Mouse (Mus musculus) hematopoietic stem cell, adult 5-6 weeks (primary cell): ENCODE results near the gene Dnajc24. TPM values are rescaled to one million over a fixed set of nuclear protein-coding genes. Genes with fewer than 3 reads are reported as not detected.
A peak's percentile ranks its signal among the peaks of the same experiment; 100 is the strongest.

Experiments
- ATAC-seq, 2 experiments: fragments of 125-278 bp in 1 of 2; replicated peaks in 1 of 2; 2 replicates each; pipeline ENCODE4 v1.8.0; 2016 to 2017; ENCODE audit warnings: inconsistent platforms in 2 of 2, mild to moderate bottlenecking in 2 of 2, moderate number of reproducible peaks in 2 of 2, low read depth in 1 of 2, moderate TSS enrichment in 1 of 2; ENCODE audit not compliant: low FRiP score in 2 of 2, poor library complexity in 2 of 2, severe bottlenecking in 2 of 2, insufficient read depth in 1 of 2, low TSS enrichment in 1 of 2
- total RNA-seq: library from RNA; stranded (forward); fragments of 172-1452, 232-1000 nt; gene quantifications from 2 replicates; pipeline ENCODE4 v1.2.3, GENCODE M21; 2017

The Dnajc24 gene
- 28.6 and 31.0 TPM in 2 replicates for total RNA-seq

DNA sequence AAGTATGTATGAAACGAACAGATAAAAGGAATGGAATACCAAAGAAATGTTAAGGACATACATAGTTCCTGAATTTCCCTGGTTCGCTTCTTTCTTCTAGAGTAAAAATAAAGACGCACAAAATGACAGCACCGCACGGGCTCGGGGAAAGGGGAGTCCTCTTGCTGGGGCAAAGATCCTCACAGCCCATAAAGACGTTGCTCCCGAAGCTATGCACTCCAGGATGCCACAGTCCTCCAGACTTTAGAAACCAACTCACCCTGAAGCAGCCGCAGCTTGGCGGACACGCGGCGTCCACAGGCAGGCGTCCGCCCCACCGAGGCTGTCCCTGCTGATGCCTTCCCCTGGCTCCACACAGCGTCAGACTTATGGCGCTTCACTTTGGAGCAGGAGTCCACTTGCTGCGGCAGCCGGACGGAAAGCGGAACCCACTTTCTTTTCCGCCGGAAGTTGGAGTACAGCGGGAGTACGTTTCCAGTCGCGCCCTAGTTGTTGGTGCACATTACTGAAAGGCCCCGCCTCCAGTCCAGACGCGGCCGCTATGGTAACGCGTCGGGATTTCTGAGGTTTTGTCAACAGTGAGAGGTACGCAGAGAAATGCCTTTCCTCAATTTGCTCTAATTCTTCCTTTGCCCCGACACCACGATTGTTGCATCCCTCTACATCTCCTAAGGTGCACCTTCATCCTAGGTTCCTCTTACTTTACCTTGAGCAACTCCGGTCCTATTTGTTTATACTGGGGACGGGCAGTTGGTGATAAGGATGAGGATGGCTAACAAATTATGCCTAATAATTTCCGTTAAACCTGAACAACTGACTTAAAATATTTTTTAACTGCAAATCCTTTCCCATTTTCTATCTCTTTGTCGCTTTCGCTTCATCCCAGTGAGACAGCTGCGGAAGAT, at the start of gene Dnajc24:
Dnajc24 (minus strand) TSS at position 715 of the 905 bp plus-strand sequence.
- ATAC-seq, result peak; percentile 99 to 100

DNA sequence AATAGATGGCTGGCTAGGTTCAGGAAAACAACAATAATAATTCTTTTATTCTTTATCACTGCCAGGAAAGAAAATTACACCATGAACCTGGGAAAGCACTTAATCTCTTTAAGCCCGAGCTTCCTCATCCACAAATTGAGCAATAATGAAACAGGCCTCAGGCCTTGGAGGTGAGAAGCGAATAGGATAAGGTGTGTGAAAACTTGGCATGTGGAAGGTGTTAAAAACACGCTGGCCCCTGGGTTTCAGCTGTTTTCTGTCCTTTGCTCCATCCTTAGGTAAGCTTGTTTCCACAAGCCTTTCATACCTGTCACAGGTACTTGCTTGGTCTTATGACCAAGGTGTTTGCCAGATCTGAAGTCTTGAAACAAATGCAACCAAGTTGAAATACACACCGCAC, 43.3 kb upstream of the Dnajc24 start:
- ATAC-seq, result no peak

DNA sequence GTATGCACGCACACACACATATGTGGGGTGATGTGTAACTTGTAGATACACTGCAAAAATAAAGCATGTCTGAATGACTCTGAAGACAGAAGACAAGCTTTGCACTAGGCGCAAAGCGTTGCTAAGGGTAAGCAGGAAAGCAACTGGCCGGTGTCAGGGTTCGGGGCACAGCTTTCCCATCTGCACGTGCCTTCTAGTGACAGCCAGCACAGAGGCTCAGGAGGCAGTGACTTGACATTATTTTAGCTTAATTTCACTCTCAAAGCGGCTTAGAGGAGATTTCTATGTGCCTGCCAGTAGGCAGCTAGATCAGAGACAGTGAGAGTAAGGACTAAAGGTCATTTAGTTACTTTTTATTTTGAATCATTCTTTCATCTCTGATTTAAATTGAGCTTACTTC, 39.1 kb upstream of the Dnajc24 start:
- no peak for ATAC-seq

DNA sequence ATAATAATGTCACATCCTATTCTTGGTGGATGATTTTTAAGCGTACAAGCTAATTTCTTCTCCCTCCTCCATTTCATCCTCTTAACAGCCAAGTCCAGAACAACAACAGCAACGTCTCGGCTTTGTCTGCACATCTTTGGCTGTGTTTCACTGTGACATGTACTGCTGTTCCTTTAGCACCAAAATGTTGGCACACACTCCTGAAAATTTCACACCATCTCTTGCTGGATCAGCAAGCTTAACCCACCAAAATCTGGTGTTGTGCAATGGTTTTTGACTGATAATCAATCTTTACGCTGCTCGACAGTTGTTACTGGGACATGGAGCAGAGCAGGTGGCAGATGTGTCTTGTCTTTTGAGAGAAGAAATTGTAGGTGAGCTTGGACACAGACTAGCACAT, 38.6 kb upstream of the Dnajc24 start:
- ATAC-seq, result no peak

DNA sequence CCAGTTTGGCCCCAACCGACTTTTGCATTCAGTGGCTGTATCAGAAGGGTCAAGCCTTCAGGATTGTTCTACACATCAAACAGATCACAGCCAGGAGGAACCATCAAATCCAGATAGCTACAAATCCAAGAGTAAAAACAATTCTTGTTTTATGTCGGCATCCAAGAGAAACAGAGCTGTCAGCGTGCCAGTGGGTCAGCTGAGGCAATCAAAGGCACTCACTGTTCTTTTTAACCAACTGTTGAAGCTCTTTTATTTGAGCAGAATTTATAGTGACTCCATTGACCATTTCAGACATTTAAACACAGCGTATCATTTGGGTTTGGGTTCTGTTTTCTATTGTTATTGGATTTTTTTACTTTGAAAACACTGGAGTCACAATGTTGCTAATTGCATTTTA, 34.9 kb upstream of the Dnajc24 start:
- no peak for ATAC-seq

DNA sequence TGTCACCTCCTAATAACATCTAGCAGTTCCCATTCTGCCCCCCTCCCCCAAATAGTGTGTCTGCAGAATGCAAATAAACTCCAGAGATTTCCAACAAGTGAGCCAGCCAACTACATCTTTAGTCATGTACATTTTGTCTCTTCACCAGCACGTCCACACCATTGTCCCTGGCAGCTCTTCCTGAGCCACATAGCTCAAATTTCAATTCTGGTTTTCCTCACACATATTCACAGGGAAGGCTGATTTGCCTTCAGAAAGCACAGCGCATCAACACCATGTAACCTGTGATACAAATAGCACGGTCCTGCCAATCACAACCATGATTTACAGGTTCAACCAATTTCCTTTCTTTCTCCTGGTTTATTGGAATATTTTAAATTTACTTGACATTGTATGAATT, 21.5 kb upstream of the Dnajc24 start:
- ATAC-seq, result no peak

DNA sequence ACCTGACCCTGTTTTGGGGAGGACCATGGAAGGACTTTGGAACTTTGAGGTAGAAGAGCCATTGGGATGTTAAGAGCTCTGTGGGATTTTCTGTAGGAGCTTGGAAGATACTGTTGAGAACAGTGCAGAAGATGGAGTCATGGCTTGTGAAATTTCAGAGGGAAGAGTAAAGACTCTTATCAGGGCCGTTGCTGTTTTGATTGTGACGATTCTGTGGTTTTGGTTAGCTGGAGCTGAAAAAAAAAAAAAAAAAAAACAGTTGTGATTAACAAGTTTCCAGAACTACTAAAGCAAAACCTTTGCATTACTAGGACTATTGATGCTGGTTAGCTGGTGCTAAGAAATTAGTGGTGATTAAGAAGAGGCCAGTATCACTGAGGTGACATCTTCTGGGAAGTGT, 5.1 kb upstream of the Dnajc24 start:
- no peak for ATAC-seq

DNA sequence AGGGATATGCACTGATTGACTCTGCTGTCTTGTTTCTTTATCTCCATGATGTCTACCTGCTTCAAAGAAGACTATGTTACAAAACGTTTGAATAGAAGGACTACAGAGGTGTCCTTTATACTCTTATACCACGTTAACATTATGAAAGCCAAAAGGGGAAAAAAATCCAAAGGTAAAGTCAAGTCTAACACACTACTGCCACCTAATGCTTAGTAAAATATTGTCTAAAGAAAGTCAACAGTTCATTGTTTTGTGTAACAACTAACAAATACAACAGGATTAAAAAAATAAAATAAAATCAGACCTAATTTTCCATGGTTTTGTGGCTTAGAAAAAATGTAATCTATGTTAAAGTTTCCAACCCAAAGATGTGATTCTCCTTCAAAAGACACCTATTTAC, 15.3 kb downstream of the Dnajc24 start:
- no peak for ATAC-seq

DNA sequence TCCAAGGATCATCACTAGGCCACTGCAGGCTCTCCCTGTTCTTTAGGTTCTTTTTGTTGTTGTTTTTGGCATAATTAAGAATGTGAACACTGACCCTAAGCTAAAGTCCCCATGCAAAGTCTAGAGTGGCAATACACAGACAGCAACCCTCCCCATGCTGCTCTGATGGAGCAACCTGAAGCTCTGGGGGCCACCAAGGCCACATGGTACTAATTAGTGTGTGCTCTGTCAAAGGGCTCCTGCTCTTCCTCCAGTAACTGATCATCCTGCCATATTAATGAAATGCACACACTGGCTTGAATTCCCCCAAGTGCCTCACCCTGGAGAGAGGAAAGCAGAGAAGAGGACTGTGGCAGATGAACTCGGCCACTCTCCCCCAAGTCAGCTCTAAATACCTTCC, 16.2 kb downstream of the Dnajc24 start:
- no peak for ATAC-seq

DNA sequence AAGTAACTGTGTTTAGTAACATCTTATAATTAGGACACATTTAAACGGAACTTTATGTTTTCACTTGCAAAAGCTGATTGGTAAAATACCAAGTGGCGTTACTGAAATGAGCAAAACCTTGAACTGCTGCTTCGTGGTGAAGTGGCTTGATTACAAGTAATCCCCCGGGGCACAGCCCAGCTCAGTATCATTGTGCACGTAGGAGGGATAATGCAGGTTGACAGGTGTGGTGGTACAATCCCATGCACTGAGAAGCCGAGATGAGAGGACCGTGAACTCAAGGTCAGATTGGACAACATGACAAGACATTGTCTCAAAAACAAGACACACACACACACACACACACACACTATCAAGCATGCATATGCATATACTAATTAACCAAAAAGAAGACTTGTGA, 18.1 kb downstream of the Dnajc24 start:
- no peak for ATAC-seq

DNA sequence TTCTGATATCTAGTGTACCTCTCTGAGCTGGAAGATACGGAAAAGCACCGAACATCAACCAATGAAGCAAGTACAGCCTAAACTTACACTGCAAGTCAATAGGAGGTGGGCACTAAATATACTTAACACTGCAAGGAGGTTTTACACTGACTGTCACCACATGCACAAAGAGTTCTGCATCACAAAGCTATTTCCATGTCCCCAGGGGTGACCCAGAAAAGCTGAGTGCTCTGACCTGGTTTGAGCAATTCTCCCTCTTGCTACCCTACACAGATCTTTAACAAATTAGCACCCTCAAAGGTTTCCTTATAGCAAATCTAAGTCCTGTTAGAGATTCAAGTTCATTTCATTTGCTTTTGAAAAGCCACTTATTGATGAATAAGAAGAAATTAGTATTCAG, 25.3 kb downstream of the Dnajc24 start:
- no peak for ATAC-seq

DNA sequence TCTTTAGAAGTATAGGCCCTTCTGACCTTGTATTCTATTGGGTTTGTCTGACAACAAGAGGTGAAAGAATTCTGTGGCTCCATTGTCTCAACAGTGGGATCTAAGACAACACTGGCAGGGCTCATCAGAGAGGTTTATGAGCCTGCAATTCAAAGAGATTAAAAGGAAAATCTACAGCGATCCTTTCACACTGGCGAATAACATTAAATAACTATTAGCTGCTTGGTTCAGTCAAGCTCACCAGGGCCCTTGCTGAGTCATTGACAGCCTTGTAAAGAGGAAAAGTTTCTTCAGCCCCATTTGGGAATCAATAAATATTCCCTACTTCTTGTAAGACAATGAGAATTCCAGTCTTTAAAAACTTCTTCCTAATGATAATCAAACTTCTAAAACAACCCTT, 29.4 kb downstream of the Dnajc24 start:
- no peak for ATAC-seq

DNA sequence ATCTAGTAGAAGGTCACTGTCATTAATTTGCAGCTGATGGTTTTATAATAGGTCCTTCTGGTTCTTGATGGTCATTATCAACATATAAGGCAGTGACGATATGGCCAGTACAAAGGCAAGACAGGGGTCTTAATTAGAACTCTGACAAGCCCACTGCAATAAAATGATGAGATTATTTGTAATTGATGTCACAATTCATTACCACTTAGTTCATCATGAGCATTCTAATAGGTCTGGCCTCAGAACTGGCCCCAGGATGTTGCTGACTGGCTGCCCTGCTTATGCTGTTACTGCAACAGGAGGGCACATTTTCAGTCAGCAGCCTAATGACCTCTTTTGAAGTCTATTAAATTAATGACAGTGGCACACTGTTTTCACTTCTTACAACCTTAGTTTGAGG, 39.9 kb downstream of the Dnajc24 start:
- no peak for ATAC-seq

DNA sequence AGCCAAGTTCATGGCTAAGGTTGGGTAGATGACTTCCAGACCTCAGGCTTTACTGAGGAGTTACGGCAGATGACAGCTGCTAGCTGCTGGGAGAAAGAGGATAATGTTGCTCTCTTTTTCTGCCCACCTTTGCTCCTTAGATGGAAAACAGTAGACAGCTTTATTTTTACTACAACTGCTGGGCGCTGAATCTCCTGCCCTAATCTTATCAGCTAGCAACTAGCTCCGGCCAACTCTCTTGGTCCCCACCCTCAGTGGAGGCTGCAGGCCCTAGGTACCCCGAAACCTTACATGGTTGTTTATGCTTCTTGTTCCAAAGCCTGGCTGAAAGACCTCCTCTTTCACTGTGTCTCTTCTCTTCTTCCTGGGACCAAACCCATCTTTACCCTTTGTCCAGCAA, 49.5 kb downstream of the Dnajc24 start:
- no peak for ATAC-seq

DNA sequence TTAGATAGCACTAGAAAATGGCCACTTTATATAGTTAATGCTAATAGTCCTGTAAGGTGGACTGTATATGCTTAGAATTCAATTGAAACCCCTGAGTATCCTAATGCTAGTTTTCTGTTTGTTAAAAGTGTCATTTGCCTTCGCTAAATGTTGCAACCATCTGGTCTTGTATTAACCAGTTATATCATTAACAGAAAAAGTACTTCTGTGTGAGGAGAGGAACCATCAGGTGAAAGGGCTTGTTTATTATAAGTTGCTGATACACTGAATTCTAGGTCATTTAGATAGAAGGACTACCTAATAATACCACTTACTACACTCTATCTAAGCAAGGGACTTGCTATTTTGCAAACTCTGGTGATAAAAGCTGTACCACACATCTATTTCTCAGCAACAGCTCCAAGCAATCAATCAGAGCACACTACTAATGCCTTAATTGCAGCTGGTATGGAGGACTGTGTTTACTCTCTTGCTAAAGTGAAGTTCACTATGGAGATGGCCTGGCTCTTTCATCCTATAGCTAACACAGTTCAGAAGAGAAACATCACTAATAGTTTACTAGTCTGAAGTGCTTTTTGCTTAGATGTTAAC, 51.9 kb downstream of the Dnajc24 start:
- ATAC-seq, result no peak

DNA sequence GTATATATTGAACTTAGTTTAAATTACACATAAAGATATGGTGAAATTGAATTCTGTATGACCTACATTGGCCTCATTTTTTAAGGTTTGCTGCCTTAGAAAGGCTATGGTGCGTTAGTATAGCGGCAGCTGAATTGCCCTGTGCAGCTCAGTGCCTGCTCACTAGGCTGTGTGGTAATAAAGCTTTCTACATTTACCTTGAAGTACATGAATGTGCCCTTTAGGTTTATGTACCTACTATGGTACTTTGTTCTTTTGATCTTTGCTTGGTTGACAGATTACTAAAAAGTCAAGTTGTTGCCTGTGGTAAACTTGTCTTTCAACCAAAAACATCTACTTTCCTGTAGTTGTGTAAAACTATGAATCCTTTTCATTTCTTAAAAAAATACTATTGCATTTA, 53.2 kb downstream of the Dnajc24 start:
- no peak for ATAC-seq

DNA sequence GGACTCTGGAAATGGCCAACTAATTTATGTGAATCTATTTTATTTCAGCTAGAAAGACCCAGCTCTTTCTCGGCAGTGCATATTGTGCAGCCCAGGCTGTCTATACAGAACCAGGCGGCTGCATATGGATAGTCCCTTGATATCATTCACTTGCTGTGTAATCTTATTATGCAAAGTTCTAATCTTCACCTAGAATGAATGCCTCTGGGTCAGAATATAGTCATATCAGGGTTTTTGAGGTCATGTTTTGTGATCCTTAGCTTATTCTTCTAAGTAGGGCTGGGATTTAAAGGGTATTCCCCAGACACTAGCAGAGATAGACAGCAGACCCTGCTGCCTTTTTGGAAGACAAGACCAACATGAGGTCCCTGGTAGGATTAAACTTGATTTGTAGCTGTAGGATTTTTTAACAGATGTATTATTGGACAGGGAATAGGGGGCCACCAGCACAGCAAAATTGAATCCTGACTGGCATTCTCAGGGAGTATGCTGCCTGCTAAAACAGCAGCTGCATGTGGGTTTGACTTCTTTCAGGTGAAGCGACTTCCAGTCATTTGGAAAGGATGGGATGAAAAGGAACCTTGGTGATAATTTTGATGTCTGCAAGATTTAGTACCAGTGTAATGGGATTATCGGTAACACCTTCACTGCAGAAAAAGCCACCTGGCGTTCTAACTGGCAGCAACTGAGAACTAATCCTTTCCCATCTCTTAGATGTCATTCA, 85.6 kb downstream of the Dnajc24 start:
- no peak for ATAC-seq
